Mouse (Mus musculus) B cell, adult 2 months (primary cell): ENCODE measurements at regions not wholly inside any gene's neighbourhood (a gene's known extent, or its start where the extent isn't known, plus 50 kb on each side); places are given as distances from the start of the nearest gene placed in this dataset.

ENCODE experiments used
- DNase-seq, 2 experiments: peaks; one replicate each; pipeline ENCODE4 v3.0.0; 2022

DNA sequence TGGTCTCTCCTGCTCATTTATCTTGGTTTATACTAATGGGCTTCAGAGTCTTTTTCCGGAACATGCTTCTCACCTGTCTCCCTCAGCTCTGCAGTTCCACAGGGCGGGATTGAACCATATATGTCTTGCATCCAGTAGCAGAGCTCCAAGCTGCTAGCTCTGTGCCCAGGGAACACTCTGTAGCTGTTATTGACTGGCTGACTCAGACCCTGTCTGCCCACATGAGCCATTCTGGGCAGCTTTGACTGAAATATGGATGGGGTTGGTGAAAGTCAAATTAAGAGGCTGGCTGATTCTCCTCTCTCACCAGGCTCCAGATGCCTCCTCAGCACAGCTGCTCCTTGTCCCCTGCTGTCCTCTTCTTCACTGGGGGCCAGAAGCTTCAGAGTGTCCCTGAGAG, 81.4 kb upstream of the Irf2bp2 start:
- no peak for DNase-seq

DNA sequence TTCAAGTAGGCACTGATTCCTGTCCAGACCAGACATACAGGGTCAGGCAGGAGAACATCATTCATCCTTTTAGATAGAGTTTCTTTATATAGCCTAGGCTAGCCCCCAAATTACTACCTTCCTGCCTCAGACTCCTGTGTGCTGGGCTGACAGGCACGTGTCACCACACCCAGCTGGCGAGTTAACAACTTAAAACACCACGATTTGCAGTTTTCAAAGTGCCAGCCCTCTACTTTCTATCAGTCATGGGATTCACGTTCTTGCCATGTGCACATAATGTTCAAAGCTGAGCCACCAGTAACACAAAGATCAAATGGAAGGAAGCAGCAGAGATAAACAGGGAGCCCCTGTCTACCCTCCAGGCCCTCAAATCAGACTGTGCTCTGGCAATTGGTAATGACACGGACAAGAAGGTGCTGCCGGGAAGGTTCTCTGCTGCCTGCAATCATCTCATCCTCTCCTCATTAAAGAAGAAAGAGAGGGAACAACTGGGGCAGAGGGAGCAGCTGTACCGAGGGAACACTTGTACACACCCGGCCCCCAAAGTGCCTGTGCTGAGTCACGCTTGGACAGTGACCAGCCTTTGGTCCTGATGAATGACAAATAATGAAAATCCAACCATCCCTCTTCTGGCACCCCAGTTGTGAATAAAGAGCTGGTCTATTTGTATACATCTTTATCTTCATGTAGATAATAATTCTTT, 79.4 kb upstream of the Irf2bp2 start:
- DNase-seq, result no peak

DNA sequence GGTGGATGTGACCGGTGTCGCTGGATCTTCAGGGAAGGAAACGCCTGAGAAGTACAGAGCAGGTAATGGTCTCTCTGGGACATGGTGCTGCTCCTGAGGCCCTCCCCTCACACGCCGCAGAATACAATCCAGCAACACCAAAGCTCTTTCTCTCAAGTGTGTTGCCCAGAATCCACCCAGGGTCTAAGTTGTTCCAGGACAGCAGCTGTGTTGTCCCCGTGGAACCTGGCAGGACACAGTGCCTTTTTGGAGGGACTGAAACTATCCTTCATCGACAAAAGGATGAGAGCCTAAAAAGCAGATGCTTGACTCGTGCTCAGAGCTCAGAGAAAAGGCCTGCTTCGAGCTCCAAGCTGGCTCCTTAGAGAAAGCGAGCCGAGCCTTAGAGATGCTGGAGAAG, 77.8 kb upstream of the Irf2bp2 start:
- no peak for DNase-seq

DNA sequence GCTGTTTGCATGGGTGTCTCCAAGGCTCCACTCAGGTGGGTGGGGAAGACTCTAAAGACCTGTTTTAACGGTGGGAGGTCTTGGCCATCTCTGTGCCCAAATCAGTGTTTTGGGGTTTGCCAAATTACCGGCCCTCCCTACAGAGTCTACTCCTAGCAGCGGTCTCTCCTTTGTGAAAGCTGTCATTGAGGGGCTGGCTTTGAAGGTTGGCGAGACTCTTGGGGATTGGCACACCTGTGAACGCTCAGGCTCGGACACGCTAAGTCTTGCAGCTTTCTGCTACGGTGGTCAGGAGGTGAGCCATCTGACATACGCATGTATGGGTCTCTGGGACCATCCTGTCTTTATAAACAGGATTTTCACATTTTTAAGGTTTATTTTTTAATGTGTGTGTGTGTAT, 76.1 kb upstream of the Irf2bp2 start:
- no peak for DNase-seq

DNA sequence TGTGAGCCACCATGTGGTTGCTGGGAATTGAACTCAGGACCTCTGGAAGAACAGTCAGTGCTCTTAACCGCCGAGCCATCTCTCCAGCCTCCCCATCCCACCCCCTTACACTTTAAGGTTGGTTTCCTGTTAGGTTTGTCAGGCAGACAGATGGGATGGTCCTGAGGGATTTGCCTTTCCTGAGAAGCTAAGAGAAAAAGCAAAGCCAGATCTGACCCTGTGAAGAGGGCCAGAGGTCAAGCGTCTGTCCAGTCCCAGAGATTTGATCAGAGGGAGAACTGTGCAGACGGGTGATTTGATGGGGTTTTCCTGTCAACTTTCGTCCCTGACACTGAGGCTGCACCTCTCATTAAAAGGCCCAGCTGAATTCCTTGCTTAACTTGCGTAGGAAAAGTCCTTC, 75.4 kb upstream of the Irf2bp2 start:
- DNase-seq, result no peak

DNA sequence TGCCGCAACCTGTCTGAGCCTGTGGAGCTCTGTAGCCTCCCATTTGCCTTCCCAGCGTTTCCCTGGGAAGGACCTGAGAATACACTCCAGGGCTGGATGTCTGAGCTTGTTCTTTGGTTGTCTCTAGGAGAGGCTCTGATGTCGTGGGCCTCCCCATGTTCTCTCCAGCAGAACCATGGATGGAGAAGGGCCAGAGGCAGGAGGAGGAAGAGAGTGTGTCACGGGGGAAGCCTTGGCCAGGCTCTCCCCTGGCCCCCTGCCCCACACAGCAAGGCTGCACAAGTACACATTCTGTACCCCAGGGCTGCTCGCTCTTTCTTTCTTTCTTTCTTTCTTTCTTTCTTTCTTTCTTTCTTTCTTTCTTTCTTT, 74.9 kb upstream of the Irf2bp2 start:
- DNase-seq, result no peak

DNA sequence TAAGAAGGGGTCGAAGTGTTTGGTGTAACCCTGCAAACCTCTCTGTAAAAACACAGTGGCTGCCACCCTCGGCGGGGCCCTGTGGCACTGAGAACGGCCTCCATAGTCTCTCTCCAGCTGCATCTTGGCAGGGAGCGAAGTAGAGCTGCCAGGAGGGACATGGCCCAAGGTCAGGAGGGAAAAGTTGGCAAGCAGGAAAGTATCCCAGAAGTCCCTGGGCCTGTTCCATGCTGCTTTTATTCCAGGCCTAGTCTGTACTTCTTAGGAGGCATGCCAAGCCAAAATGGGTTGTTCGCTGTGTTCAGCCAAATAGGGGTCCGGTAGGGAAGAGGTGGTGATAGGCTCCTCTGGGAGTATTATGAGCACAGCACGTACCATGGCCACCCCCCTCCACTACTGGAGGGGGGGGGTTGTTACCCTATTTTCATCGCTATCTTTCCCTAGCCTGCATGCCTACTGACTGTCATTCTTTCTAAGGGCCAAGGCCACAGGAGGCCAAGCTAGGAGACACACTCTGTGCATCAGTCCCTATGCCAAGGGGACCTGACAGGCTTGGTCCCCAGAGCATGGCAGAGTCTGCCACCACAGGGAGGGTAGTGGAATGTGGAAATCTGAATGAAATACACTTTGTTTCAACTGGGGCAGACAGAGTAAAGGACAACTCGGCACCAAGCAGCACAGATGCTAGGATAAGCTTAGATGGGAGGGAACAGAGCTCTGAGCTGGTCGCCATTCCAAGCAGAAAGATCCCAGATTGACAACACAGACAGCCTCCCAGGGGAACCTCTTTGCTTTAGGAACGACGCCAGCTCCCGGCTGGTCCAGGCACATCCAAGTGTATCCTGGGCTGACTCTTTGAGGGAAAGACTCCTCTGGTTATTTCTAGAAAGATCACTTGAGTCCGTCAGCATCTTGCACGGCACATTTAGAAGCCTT, 74.2 kb upstream of the Irf2bp2 start:
- DNase-seq, result no peak

DNA sequence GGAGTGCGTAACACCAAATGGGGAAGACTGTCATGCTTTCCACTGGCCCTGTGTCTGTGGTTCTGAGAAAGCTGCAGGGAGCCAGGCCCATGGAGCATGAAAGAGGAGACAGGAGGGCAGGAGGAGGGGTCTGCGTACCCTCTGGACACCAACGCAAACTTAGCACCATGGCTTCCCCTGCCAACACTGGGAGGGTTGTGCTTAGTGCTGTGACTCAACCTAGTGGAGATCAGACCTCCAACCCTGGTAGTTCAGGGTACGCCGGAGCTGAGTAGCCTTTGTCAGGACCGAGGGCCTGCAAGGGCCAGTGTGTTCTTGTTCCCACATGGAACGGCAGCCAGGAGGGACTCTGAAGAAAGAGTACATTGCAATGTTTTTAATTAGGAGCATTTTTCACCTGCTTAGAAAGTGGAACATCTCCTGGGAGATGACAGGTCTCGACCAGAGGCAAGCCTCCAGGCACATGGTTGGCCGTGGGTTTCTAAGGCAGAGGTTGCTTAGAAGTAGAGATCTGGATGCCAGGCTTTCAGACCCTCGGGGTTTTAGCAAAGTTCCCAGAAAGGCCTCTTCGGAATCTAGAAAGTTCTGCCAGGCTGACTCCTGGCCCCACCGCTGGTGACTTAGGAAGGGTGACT, 73.4 kb upstream of the Irf2bp2 start:
- no peak for DNase-seq

DNA sequence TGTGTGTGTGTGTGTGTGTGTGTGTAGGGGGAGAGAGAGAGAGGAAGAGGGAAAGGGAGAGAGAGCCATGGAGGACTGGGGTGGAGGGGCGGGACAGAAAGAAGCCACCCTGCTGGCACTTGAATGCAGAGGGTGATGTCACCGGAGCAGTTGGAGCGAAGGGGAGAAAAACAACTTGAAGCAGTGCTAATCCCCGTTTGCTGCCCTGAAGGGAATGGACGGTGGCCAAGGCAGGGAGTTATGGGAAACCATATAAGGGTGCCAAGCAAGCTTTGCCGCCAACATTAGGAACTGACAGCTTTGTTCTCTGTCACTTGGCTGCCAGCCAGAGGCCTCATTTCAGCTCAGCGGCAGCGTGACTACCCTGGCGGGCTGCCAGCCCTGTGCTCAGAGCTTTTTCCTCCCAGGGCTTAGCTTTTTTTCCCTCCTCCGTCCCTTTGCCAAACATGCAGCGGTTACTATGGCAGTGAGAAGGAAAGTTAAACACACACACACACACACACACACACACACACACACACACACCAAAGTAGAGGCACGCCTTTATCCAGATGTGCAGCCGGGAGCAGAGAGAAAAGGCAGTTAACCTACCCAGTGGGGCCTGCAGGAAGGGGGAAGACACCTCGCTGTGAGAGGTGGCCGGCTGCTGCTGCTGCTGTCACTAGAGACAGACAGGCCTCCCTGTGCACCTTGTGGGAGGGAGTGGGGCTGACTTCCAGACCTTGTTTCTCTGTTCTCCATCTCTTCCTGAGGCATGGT, 72.7 kb upstream of the Irf2bp2 start:
- peak; percentile 85 for DNase-seq

DNA sequence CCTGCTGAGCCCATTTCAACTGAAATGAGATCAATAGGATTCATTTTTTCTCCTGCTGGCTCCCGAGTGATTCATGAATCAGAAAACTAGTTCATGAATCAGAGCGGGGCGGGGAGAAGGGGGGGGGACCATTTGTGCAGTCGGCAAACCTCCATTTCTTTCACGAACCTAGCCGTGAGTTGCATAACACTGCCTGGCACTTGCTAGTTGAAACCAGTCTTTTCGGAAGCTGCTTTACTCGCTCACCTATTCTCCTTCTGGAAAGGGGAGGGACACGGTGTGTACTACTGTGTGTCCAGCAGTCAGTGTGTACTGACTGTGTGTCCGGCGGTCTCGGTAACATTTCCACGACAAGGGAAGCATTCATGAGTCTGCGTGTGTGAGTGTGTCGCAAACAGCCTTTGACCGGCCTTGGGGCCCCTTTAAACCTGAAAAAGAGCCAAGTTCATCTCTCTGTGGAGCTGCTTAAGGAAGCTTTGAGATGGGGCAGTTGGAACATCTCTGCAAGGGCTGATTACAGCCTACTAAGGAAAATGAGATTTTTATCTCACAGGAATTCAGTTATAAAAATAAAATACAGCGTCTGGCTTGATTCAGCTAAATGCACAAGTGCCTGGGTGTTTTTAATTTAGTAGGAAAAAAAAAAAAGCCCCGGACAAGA, 71.9 kb upstream of the Irf2bp2 start:
- no peak for DNase-seq

DNA sequence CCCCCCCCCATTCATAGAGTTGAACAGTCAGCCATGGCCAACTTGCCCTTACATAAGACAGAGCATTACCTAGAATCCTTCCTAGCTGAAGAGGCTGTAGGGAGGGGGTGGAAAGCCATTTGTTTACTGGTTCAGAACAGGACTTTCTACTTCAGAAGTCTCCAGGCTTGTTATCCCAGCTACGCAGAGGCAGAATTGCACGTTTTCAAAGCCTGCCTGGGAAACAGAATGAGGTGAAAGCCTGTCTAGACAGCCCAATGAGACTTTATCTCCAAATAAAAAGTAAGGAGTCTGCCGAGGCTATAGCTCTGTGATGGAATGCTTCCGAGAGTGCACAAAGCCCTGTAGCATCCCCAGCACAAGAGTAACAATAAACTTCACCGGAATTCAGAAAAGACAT, 71.1 kb upstream of the Irf2bp2 start:
- no peak for DNase-seq

DNA sequence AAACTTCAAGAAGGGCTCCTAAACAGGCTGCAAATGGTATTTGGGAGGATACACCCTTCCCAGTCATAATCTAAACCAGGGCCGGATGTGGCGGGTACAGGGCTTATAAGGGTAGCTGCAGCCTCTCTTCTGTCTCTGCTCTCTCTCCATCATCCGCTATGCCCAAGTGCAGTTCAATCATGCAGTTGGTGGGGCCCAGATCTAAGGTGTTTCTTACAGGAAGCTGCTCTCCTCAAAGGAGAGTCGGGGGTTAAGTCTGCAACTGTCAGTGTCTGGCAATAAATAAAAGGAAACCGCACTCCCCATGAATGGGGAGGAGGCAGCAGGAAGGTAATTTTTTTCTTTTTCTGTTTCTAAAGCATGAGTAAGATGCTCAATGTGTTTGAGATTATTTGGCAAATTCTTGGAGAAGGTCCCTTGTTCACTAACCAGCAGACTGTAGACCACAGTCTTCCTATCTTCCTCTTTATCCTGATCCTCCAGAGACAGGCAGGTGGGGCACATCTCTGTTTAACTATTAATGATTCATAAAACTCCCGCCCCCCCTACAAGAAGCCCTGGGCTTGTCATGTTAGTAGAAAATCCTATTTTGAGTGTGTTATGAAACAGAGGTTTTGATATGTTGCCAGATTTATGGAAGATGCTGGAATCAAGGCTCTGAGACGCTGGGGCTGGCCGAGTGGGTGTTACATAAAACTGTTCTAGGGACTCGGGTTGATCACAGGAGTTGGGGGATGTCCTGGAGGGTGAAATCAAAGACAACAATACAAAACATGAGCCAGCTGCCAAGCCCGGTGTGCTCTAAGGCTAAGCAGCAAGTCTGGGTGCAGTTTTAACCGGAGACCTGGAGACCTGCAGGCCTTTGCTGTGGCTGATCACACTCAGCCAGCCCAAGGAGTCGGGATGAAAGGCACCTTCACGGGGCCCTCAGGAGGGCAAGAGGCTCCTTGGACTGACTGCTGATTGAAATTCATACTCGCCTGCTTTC, 69.3 kb upstream of the Irf2bp2 start:
- peak; percentile 23 to 33 for DNase-seq

DNA sequence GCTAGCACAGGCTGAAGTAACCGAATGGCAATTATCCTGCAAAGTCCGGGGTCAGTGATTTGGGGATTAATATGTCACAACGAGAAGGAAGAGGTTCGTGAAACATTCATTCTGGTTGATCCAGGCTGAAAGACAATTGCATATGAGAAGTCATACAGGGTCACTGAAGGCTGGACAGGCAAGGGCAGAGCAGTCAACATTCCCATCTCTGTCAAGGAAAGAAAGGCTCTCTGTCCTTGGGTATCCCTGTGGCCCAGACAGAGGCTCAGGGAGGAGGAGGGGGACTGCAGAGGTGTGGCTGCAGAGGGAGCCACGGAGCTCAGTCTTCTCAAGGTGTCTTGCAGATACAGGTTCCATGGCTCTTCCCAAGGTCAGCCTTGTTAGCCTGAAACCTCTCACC, 68.4 kb upstream of the Irf2bp2 start:
- no peak for DNase-seq

DNA sequence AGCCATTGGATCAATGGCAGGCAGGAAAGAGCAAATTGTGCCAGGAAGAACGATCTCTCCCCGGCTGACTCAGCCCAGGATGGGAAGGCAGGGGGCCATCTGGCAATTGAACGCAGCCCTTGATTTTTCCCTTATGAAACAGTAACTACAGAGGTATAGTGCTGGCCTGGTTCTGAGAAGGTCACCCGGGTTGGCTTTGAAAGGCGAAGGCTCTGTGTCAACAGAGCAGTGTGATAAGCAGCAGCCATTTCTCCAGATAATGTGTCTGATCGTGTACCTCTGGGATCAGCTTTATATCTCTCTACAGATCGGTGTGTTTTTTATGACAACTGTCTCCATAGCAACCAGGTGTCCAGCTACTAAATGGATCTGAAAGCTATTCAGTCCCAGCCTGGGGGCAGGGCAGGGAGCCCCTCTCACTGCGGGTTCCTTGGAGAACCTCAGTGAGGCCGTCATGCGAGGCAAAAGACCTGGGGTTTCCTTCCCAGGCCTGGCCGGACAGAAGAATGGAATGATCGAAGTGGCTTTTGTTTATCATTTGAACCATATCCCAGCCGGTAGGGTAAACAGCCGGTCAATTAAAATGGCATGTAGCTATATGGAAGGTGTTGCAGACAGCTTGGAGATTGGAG, 67.8 kb upstream of the Irf2bp2 start:
- DNase-seq, result no peak

DNA sequence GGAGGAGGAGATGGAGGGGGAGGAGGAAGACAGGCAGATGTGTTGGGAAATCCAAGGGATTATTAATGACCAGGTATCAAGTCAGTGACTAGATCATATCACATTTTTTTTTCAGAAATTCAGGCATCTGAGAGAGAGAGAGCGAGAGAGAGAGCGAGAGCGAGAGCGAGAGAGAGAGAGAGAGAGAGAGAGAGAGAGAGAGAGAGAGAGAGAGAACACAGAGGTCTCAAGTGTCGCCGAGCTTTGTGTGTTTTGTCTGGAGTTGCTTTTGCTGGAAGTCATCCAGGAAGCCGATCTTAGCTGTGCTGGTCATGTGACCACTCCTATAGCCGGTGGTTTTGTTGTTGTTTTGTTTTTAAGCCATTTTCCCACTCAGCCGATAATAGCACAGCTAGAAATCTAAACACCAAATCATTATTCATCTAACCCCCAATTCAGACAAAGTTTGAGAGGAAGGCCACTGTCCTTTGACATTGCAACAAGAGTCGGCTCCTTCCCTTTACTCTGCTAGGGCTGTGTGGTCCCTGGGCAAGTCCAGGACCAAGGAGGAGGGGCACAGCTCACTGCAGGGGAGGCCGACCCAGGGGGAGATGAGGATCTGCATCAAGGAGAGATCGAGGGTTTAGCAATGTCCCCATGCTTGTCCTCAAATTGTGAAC, 67.0 kb upstream of the Irf2bp2 start:
- DNase-seq, result no peak

DNA sequence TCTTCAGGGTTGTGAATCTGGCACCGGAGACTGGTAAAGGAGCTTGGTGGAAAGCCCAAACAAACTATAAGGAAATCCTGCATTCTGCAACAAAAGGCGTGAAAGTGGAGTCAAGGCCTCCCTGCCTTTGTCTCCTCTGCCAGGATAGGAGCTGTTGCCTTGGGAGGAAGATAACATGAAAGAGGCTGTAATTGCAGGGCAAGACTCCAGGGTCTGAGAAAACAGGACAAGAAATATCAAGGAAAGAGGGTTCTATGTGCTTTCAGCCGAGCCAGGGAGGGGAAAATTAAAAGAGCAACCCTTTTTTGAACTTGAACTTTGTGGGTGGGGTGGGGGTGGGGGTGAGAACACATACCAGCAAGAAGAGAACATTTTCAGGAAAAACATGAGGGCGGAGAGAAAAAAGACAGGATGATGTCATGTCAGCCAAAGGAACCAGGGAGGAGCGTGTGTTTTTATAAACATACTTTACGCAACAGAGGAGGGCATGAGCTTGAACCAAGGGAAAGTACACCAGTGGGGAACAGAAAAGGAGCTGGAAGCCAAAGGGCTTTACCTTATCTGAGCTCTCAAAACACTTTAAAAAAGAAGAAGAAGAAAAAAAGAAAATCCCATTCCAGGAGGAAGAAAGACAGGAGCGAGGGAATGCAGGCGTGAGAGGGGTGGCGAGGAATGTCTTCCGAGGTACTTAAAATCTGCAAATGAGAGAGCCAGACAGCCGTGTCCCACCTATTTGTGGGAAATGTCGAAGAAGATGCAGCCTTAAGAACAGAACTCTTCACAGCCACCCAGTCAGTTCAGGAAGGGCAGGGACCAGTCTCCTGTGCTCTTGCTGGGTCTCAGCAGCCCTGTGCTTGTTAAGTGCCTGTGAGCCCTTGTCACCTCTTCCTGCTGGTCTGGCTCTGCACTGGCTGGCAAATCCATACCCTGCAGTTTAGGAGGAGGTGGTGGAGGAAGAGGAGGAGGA, 66.2 kb upstream of the Irf2bp2 start:
- DNase-seq, result no peak

DNA sequence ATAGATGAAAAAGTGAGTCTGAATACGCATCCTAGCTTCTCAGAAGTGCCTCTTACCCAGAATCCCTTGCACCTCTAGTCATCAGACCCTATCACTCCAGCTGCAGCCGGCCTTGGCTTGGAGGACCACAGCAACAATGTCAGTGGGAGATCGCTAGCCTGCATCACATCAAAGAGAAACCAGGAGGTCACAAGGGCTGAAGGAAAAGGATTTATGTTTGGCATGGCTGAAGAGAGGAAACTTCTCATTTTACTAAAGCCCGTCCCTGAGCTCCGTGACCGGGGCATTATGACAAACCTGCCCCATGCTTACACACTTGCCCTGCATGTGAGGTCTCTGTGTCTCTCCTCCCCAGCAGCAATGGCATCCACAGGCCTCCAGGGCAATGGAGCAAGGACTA, 63.8 kb upstream of the Irf2bp2 start:
- DNase-seq, result no peak

DNA sequence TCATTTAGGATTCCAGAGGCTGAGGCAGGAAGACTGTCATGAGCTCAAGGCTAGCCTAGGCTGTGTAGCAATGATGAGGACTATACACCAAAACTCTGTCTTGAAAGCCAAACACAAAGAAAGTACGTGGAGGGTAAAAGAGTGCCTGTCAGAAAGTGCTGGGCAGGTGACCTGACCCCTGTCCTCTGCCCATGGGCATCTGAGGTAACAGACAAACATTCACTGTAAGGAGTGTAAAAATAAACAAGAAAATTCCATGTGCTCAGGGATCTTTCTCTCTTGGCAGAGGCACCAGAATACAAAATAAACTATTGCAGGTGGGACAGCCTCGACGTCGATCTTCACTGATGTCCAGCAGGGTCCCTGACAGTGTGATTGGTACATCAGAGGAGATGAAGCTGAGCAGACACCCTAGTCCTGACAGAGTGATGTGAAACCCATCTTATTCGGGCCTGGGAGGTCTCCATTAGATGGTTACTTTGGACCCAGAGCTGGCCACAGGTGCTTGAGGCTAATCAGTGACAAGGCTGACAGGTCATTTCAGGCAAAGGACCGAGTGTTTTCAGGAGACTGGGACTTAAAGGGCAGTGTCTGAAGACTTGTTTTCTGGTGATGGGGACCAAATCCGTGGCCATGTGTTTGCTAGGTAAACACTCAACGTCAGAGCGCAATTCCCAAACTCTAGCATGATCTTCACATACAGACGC, 62.9 kb upstream of the Irf2bp2 start:
- no peak for DNase-seq
